Mouse (Mus musculus) C2C12 (cell line): ENCODE measurements at regions not wholly inside any gene's neighbourhood (a gene's known extent, or its start where the extent isn't known, plus 50 kb on each side); places are given as distances from the start of the nearest gene placed in this dataset.

Source experiments
- CTCF ChIP-seq: IDR thresholded peaks from one replicate; pipeline ENCODE4 v1.5.1; 2011; ENCODE audit not compliant: control insufficient read depth, insufficient read depth, insufficient read length
- MAX ChIP-seq: IDR thresholded peaks from one replicate; pipeline ENCODE4 v1.6.1; 2011; ENCODE audit warnings: mild to moderate bottlenecking, control low read depth
- MYOG ChIP-seq: IDR thresholded peaks from one replicate; pipeline ENCODE4 v1.6.1; 2011; ENCODE audit not compliant: control insufficient read depth, insufficient read length; ENCODE audit errors: extremely low read depth

DNA sequence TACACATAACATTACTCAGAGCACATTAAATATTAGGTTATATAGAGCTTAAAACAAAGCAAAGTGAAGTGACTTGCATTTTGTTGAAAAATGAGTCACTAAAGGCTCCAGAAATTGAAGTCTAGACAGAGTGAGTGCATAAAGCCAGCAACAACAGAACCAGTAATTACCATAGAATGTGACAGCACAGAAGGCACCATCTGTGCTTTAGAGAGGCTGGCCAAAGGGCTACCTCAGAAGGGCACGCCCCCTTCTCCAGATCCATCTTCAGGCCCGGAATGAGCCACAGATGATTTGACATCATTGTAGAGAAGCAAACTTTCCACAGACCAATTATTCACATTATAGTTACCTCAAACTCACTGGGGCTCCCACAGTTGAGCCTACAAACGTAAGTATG lies 463.8 kb upstream of the Nbea start:
- TF ChIP-seq MYOG: no peak
- TF ChIP-seq CTCF: no peak
- no peak for TF ChIP-seq MAX
